Mouse (Mus musculus): ENCODE data around the gene Klhl10.

Klhl10 gene

DNA sequence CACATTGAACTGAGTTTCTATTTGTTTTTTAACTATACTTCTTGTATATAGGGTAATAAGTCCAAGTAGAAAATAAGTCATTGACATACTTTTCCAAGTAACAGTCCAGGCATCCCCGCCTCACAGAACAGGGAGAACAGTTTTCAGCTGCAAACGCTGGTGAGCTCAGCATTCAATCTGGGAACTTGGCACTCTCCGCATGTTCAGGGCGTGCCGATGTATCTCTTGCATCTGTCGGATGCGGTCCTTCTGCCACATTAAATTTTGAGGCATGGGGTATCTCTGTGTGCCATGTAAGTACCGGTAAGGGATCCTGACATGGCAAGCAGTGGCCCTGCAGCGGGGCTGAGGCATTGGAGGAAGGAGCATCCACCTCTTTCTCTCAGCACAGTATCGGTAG, 21.0 kb downstream of the Klhl10 start:
- no peak for DNase-seq (ENCODE audit: low read depth)

DNA sequence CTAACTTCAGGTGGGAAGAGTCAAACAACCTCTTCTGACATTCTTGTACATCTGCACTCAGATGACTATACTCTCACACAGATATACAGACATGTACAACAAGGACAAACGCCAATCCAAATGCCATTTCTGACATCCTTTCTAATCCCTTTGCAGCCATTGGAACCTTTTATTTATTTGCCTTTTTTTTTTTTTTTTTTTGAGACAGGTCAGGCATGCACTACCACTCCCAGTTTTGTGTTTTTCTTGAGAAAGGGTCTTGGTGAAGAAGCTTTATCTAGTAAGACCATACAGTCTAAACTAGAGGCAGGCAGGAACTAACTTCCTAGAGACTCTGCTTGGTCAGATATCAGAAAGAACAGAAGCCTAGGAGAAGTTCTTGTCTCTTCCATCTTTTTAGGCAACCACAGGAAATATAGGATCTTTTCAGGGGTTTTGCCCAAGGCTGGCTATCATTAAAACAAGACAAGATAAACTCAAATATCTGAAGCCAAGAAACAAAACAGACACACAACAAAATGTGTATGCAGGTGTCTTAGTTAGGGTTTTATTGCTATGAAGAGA, 23.6 kb downstream of the Klhl10 start:
- DNase-seq (ENCODE audit: low read depth) = no peak

DNA sequence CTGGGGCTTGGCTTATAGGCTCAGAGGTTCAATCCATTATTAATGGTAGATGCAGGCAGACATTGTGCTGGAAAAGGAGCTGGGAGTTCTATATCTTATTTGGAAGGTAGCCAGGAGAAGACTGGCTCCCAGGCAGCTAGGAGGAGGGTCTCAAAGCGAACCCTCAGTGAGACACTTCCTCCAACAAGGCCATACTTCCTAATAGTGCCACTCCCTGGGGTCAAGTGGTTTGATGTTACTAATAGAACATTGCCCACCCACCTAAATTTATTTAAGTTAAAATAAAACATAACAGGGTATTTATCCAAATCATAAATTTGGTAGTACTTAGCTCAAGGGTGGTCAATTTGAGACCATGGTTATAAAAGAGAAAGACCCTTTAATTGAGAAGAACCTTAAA, 24.1 kb downstream of the Klhl10 start:
- DNase-seq (ENCODE audit: low read depth) = no peak

DNA sequence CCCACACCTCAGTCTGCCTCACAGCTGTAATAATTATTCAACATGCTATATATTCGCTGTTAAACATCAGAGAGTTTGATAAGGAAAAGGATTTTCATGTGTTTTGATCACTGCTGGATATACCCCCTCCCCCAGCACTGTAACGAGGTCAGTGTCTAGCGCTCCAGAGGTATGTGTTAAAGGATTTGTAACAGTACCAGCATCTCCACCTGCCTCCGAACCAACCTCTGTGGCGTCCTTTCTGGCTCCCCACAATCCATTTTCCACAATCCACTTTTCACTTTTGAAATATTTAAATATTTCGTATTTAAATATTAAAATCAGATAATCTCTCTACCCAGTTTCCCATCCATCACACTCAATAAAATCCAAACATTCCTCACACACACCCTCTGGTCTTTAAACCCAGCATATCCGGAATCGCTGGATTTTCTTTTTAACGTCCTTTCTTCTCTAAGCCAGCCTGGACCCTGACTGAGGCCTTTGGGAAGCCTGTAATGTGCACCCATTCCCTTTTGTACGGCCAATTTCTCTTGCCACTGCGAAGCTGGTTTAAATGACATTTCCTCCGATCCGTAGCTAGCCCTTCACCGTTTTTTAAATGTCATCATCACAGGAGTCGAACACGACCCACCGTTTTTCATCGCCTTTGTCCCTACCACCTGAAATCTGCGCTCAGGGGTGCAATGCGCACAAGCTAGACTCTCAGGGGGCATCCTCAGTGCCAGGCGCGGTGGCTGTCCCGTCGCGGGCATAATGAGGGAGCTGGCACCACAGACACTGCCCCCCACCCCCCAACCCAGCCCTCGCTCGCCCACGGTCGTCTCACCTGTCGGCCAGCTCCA, 29.9 kb downstream of the Klhl10 start:
- no peak for DNase-seq (ENCODE audit: low read depth)

DNA sequence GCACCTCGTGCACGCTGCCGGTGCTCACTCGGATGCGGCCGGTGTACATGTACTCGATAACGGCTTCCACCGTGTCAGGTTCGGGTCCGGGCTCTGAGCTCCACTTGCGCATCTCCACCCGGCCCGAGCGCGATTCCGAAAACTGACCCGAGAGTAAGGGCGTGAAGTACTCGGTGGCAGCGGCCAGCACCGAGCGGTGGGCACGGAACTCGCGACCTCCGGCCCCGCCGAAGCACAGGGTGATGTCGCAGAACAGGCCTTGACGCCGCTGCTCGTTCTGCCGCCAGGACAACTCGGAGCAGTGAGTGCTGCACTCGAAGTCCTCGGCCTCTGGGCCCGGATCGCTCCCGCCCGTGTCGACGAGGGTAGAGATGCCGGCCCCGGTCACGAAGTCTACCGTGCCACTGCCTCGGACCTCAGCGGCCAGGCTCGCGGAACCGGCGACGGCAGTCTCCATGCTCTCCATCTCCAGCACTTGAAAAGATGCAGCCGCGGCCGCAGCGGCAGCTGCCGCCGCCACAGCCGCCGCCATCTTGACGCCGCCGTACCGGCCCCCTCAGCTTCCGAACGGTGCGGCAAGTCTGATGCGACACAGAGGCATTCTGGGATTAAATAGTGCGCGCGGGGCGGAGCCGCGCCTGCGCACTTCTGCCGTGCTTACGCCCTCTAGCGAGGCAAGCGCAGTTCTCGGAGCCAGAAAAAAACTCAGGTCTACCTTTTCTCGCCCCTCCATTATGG, 30.6 kb downstream of the Klhl10 start, which contains the start of gene Klhl11:
Klhl11 (minus strand) TSS at position 545 of the 738 bp plus-strand sequence.
- peak; percentile 98 for DNase-seq (ENCODE audit: low read depth)

DNA sequence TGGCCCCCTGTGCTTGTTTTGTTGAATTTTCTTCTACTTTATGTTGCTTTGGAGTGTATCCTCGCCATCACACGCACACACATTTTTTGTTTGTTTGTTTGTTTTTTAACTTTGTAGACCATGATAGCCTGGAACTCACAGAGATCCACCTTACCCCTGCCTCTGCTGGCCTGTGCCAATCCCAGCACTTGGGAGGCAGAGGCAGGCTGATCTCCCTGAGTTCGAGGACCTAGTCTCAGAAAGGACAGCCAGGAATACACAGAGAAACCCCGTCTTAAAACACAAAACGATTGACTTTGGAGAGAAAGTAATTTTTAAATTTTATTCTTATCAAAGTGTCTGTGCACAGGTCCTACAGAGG, 31.2 kb downstream of the Klhl10 start:
- DNase-seq (ENCODE audit: low read depth) = no peak

DNA sequence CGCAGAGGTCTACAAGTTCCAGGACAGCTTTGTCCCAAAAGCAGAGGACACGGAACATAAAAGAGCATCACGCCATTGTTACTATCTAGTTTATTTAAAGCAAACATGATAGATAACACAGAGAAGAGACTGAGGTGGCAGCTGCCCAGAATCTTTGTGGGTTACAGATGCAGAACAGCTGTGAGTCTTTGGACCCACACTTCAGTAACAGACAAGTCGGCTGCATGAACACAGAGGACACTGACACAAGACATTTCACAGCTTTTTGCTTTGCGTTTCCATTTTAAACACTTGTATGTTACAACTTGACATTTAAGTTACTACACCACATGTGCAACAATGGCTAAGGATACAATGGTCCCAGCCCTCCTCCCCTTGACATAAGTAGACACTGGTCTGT, 34.6 kb downstream of the Klhl10 start:
- no peak for DNase-seq (ENCODE audit: low read depth)

DNA sequence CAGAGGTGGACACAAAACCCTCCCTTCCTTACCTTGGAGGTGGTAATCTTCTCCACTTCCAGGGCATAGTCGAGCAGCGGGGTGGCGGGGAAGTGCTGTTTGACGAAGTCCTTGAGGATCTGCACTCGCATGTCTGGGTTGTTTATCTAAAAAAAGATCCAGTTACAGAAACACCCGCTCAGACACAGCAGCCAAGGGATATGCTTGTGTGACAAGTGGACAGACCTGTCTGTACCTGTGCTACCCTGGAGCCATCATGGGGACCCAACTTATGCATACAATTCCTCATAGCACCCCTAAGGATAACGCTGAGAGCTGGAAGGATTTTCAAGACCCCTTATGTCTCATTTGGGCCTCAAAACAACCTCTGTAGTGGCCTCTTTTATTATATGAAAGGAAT, 37.4 kb downstream of the Klhl10 start:
- no peak for DNase-seq (ENCODE audit: low read depth)

DNA sequence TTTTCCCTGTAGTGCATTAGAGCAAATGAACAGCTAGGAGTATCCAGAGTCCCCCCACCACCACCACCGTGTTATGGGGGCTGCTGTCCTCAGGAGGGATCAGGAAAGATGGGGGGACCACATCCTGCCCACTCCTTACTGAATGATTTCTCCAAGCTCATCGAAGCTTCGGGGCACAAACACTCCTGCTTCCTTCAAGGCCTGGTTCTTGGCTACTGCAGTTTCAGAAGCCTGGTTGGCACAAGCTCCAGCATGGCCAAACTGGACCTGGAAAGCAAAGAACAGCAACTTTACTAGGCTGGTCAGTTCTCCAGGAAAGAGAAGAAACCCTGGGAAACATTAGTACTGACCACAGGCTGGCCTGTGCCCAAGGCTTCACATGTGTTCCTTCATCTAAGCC, 42.7 kb downstream of the Klhl10 start:
- DNase-seq (ENCODE audit: low read depth) = no peak

DNA sequence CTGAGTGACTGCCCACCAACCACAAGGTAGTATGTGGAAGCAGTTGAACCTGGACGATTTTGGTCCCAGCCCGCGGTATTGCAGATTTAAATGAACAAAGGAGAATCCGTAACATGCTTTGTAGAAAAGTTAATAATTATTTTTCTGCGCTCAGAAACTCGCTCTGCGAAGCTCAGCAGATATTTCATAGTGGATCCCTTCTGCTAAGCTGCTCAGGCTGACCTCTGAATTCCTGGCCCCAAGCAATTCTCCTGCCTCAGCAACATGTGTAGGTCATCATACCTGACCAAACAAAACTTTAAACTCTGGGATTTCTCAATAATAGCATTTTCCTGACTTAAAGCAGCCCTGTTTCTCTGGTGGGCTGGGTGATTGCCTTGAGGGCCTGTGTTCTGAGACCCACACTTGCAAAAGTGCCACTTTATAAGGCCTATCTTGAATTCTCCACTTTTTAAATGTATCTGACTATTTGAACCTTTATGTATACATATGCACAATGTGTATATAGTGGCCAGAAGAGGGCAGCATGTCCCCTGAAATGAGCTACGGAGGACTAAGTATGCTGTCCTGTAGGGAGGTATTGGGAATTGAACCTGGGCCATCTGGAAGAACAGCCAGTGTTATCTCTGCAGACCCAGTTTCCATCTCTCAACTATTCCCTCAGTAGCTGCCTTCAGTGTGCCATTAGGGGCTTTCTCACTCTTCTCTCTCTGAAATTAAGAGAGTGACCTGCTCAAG, 44.3 kb downstream of the Klhl10 start:
- peak; percentile 72 for DNase-seq (ENCODE audit: low read depth)

DNA sequence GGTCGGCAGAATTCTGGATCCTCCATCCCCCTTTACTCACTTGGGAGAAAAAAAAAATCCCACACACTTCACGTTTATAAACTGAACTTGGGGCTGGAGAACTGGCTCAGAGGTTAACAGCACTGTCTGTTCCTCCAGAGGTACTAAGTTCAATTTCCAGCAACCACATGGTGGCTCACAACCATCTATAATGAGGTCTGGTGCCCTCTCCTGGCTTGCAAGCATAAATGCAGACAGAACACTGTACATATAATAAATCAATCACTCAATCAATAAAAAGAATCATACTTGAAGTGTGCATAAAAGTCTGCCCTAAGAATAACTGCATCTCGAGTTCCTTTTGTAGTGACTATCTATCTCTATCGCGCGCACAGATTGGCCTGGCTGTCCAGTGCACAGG, 49.2 kb downstream of the Klhl10 start:
- peak; percentile 37 for DNase-seq (ENCODE audit: low read depth)

DNA sequence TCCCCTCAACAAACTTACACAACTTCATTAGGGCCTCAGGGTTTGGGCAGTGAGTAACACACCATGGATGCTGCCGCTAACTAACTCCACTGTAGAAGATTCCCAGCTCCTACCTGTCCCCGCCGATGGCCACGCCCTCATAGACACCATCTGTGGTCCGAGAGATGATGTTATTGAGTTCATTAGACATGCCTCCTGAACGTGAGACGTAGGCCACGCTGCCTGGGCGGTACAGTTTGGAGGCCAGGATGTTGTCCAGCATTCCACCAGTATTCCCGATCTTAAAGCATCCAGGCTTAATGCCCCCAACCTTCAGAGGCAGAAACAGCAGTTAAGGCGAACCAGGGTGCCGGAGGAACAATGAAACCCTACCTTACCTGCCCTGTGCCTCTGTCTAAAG, 52.1 kb downstream of the Klhl10 start:
- no peak for DNase-seq (ENCODE audit: low read depth)

DNA sequence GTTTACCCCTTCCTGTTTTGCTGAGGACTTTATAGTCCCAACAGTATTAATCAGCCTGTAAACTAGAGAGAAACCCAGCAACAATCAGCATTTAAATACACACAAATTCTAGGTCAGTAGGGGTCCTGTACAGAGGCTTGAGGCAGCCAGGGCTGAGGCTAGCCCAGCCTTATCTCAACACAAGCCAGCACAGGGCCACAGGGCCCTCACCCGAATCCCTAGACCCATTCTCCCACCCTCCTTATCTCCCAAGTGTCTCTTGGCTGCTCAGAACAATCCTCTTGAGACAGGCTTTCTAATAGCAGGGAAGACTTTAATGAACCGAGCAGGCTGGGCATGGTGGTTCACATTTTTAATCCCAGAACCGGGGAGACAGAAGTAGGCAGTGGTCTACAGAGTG, 58.5 kb downstream of the Klhl10 start:
- no peak for DNase-seq (ENCODE audit: low read depth)

DNA sequence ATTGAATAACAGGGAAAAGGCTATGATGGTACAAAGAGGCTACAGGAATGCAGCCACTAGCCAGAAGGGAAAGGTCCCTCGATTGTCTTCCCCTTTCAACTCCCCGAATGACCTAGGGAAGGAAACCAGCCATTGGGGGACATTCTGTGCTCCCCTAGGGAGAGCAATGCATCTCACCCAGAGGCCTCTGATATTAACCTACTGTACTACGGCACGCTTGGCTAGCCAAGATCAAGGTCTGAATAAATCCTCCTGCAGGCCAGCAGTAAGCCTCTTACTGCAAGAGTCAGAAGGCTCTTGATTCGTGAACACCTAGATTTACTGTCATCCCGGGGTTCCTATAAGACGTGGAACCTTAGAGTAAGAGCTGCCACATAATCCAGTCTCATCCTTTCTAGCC, 58.9 kb downstream of the Klhl10 start:
- no peak for DNase-seq (ENCODE audit: low read depth)

DNA sequence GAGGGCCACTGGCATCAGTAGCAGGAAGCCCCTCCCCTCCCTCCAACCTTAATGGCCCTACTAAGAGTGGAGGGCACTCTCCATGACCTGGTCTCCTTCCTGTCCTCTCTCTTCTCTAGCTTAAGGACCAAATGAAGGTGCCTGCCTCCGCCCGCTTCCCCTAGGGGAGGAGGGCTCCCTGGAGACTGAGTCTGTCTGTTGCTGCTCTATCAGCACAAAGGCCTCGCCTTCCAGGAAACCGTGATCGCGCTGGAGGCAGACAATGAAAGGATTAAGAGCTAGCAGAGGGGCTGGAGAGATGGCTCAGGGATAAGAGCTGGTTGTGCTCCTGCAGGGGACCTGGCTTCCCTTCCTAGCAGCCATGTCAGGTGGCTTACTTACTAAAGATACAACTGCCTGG, 59.6 kb downstream of the Klhl10 start:
- DNase-seq (ENCODE audit: low read depth) = no peak

DNA sequence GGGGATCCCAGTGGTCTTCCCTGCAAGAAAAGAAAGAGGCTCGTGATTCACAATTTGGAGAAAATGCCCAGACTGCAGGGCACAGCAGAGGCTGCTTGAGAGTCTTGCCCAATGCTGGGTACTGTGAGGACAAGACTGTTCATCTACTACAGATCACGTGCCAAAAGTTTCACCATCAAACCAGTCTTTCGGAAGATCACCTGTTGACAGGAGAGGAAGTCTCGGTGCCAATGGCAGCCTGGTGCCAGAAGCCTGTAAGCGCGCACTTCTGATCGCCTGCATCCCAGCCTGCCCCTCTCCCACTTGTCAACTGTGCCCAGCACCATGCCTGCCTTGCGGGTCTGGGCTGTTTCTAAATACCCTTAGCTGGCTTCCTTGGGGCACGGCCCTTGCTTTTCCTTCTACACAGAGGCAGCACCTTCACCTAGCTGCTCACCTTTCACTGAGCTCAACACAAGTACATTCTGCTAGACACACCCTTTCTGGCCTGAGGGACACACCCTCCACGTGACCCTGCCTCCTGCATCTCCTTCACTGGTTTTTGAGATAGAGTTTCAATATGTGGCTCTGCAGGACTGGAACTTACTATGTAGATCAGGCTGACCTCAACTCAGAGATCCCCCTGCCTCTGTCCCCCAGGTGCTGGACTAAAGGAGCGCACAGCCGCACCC, 63.4 kb downstream of the Klhl10 start:
- no peak for DNase-seq (ENCODE audit: low read depth)

DNA sequence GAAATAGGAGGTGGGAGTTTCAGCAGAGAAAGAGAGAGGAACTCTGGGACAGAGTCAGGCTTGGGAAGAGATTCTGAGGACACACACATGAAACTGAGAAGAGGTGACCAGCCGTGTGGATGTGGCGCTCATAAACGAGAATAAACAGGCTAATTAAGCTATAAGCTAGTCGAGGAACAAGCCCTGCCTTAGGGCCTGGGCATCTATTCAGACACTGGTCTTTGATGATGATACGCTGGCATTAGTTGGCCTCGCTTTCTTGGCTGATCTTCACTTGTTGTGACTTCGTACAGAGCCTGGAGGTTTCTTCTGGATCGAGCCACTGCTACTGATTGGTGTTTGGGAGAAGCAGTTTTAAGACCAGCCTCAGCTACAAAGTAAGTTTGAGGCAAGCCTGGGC, 64.3 kb downstream of the Klhl10 start:
- DNase-seq (ENCODE audit: low read depth) = no peak

Data from naive thymus-derived CD4-positive, alpha-beta T cell, adult 2 months (primary cell).